Mouse (Mus musculus) liver, postnatal 0 days (tissue): ENCODE measurements around the gene Sp110. TPM values are rescaled to one million over a fixed set of nuclear protein-coding genes. Genes with fewer than 3 reads are reported as not detected.
"Not testable (repeated sequence)": the region's sequence is repeated elsewhere in the genome, so short reads cannot be mapped to it uniquely, and the experiment has no call there.

Experiments used
- ATAC-seq: fragments of 200-750 bp; cut with Nextera tagmentation; 2 replicates; pipeline ENCODE4 v1.8.0; 2017; ENCODE audit warnings: mild to moderate bottlenecking, moderate library complexity
- DNase-seq: peaks from one replicate; pipeline ENCODE4 v3.0.0-alpha.2; 2016
- H3K27ac ChIP-seq: fragments of 300-500 bp; sonication (generic); 2 replicates; pipeline ENCODE4 v1.5.1; 2014; ENCODE audit warnings: antibody characterized with exemption, moderate library complexity, mild to moderate bottlenecking, low read depth
- H3K27me3 ChIP-seq: fragments of 300-500 bp; sonication (generic); 2 replicates; pipeline ENCODE4 v1.6.1; 2014; ENCODE audit warnings: low read length, control low read depth, mixed read lengths; ENCODE audit not compliant: insufficient read depth
- H3K36me3 ChIP-seq: fragments of 300-500 bp; sonication (generic); replicated peaks from 2 replicates; pipeline ENCODE4 v1.6.1; 2014; ENCODE audit warnings: mild to moderate bottlenecking, control low read depth, low read length, moderate library complexity, mixed read lengths; ENCODE audit not compliant: insufficient read depth
- H3K4me1 ChIP-seq: fragments of 300-500 bp; sonication (generic); 2 replicates; pipeline ENCODE4 v1.6.1; 2014; ENCODE audit warnings: antibody characterized with exemption, mild to moderate bottlenecking, control low read depth; ENCODE audit not compliant: insufficient read depth
- H3K4me2 ChIP-seq: fragments of 300-500 bp; sonication (generic); 2 replicates; pipeline ENCODE4 v1.6.1; 2014; ENCODE audit warnings: low read depth, mild to moderate bottlenecking, low read length, moderate library complexity, mixed read lengths
- H3K4me3 ChIP-seq: fragments of 300-500 bp; sonication (generic); 2 replicates; pipeline ENCODE4 v1.5.1; 2014; ENCODE audit warnings: low read depth, low read length
- H3K9ac ChIP-seq: fragments of 300-500 bp; sonication (generic); replicated peaks from 2 replicates; pipeline ENCODE4 v1.6.1; 2014; ENCODE audit warnings: mild to moderate bottlenecking, moderate library complexity
- H3K9me3 ChIP-seq: fragments of 300-500 bp; sonication (generic); 2 replicates; pipeline ENCODE4 v1.6.1; 2016; ENCODE audit warnings: mild to moderate bottlenecking, control low read depth, low read length, mixed read lengths
- CTCF ChIP-seq: sonication (generic); IDR thresholded peaks from 2 replicates; pipeline ENCODE4 v1.5.1; 2016; ENCODE audit warnings: antibody characterized with exemption, low read depth
- WGBS: fragments of 180-500 bp; shearing (Covaris S2); extraction: QIAGEN DNeasy Blood & Tissue Kit; methylation state at CpG from one replicate; pipeline ENCODE4 v1.1.7; 2014; ENCODE audit not compliant: insufficient replicate concordance; 5-methylcytosine and 5-hydroxymethylcytosine counted together
- polyA plus RNA-seq: library from polyadenylated mRNA; unstranded; fragments of >200 nt; fragmentation: Nextera tagmentation; extraction: Ambion mirVana; gene quantifications from 2 replicates; pipeline ENCODE4 v1.2.1, GENCODE M21; 2015

Gene Sp110
- polyA plus RNA-seq, 1 experiment from 2014 or later, result 8.6 TPM

GRCm38 (mm10) chr1:85600794-85601193, 2.2 kb upstream of the Sp110 start:
- not testable (repeated sequence) for H3K9me3 ChIP-seq, H3K36me3 ChIP-seq, H3K27me3 ChIP-seq, H3K4me1 ChIP-seq, ATAC-seq
- peak overlapping the region; percentile 59 for H3K27ac ChIP-seq
- peak overlapping the region; percentile 57; the same call in 1 of the 2 replicates for H3K4me2 ChIP-seq
- 0 out of 2 replicates have a peak overlapping the region, but pooled peaks have one; percentile 27 for H3K9ac ChIP-seq
- peak; percentile 14 for DNase-seq
- peak overlapping the region; percentile 39 for H3K4me3 ChIP-seq
- WGBS, result 51% methylated on average over 4 of the region's 4 CpGs

- H3K9me3 ChIP-seq, H3K36me3 ChIP-seq, ATAC-seq, H3K4me1 ChIP-seq, H3K27me3 ChIP-seq, DNase-seq: not testable (repeated sequence)
- no CpG with 5 or more reads among the region's 5 CpGs for WGBS
- H3K4me2 ChIP-seq, result peak within 1 kb of the TSS; percentile 57; the same call in 1 of the 2 replicates
- peak within 1 kb of the TSS; percentile 39 for H3K4me3 ChIP-seq
- 0 out of 2 replicates have a peak within 1 kb of the TSS, but pooled peaks have one; percentile 27 for H3K9ac ChIP-seq
- H3K27ac ChIP-seq, result peak within 1 kb of the TSS; percentile 59
These were observed 1.5 kb upstream of the Sp110 start, which contains the start of gene Sp140 for GRCm38 (mm10) chr1:85600078-85600477. Gene Sp140, plus strand, starts transcription at chr1:85600378.

GRCm38 (mm10) chr1:85592526-85592925, 6.1 kb downstream of the Sp110 start:
- not testable (repeated sequence) for ATAC-seq, H3K27me3 ChIP-seq, H3K9ac ChIP-seq, H3K4me1 ChIP-seq, H3K4me3 ChIP-seq, H3K4me2 ChIP-seq, H3K27ac ChIP-seq, H3K9me3 ChIP-seq, H3K36me3 ChIP-seq
- DNase-seq, result peak; percentile 1
- 83% methylated on average over 8 of the region's 8 CpGs for WGBS

GRCm38 (mm10) chr1:85588697-85589096, 9.9 kb downstream of the Sp110 start:
- DNase-seq, ATAC-seq, H3K9ac ChIP-seq, H3K36me3 ChIP-seq, H3K4me2 ChIP-seq, H3K4me1 ChIP-seq, H3K4me3 ChIP-seq, H3K27ac ChIP-seq, H3K9me3 ChIP-seq, H3K27me3 ChIP-seq: not testable (repeated sequence)
- 60% methylated on average over 1 of the region's 2 CpGs for WGBS

GRCm38 (mm10) chr1:85581518-85581917, 17.1 kb downstream of the Sp110 start:
- not testable (repeated sequence) for H3K9me3 ChIP-seq, H3K27me3 ChIP-seq, ATAC-seq, H3K4me1 ChIP-seq, H3K36me3 ChIP-seq, H3K4me3 ChIP-seq, H3K4me2 ChIP-seq, H3K27ac ChIP-seq, DNase-seq, H3K9ac ChIP-seq
- 25% methylated on average over 5 of the region's 5 CpGs for WGBS
- TF ChIP-seq CTCF, result 0 out of 2 replicates have a peak, but pooled peaks have one; percentile 44

- ATAC-seq, H3K9ac ChIP-seq, H3K4me1 ChIP-seq, H3K27me3 ChIP-seq, H3K4me3 ChIP-seq, DNase-seq, H3K9me3 ChIP-seq, H3K27ac ChIP-seq, H3K36me3 ChIP-seq, H3K4me2 ChIP-seq: not testable (repeated sequence)
- 63% methylated on average over 3 of the region's 3 CpGs for WGBS
These were observed 18.0 kb downstream of the Sp110 start for GRCm38 (mm10) chr1:85580578-85580977.

- not testable (repeated sequence) for H3K9ac ChIP-seq, ATAC-seq, H3K4me2 ChIP-seq, H3K27me3 ChIP-seq, H3K4me3 ChIP-seq, H3K36me3 ChIP-seq, H3K27ac ChIP-seq, DNase-seq, H3K9me3 ChIP-seq, H3K4me1 ChIP-seq
- 58% methylated on average over 2 of the region's 4 CpGs for whole genome bisulfite sequencing
These were observed 18.5 kb downstream of the Sp110 start for GRCm38 (mm10) chr1:85580148-85580534.

GRCm38 (mm10) chr1:85579199-85580147, 19.1 kb downstream of the Sp110 start:
- not testable (repeated sequence) for ATAC-seq, H3K9ac ChIP-seq, H3K4me3 ChIP-seq, H3K9me3 ChIP-seq, DNase-seq, H3K4me2 ChIP-seq, H3K36me3 ChIP-seq, H3K27ac ChIP-seq, H3K27me3 ChIP-seq, H3K4me1 ChIP-seq
- WGBS, result 64% methylated on average over 6 of the region's 7 CpGs
